In the genomic region with DNA sequence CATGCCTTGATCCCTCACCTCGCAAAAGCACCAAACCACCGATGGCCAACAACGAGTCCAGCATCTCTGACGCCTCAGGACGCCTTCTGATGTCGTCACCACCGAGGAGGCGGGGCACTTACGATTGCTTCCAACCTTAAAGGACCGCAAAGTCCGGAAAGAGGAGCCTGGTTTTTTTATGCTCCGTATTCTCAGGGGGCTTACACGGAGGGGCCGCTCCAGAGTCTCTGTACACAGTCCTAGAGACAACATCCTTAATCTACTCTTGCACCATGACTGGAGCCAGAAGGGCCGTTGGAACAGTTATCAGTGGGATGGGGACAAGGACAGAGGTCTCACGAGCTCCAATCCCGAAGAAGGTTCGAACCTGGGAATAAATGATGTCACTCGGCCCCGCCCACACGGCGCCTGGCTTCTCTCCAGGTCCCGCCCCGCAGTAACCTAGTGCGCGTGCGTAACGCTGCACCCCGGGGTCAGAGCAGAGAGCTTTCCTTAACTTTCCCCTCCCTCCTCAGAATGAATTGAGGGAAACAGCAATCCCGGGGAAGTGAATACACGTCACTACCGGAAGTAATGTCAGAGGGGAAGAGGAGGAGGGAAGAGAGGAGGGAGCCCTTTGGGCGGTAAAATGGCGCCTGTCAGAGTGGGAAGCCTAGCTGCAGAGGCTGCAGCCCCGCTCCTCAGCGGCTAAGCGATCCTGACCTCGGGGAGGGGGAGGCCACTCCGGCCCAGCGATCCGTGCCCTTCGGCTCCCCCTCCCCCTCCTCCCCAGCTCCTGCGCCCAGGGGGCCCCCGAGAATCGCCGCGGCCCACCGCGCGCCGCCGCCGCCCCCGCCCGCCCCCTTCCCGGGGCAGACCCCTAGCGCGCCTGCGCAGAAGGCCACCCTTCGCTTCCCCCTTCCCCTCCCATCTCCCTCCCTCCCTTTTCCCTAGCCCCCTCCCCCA, we compare ENCODE assay signal across 7 mouse cellular contexts. TPM values are rescaled to one million over a fixed set of nuclear protein-coding genes. Genes with fewer than 3 reads are reported as not detected.
DNase-seq lines count a peak whose midpoint lies in the region; ATAC-seq and TF ChIP-seq lines count a peak whose summit lies in the region.

No protein-coding gene starts in this region.

- no peak for TF ChIP-seq CTCF in intestine, postnatal 0 days (IDR thresholded peaks at IDR 0.05; ENCODE audit: low read depth)
- TF ChIP-seq CTCF in small intestine, adult 2 months (IDR thresholded peaks at IDR 0.05; ENCODE audit: extremely low read depth, insufficient read length, insufficient replicate concordance, low read depth, low read length) = no peak

- no peaks in the 10 kb centered on the region for H3K27me3 ChIP-seq in embryonic facial prominence, embryonic 10.5 days (replicated peaks; ENCODE audit: low read depth, poor library complexity, severe bottlenecking)
- H3K27me3 ChIP-seq in intestine, postnatal 0 days (replicated peaks; ENCODE audit: control insufficient read depth, insufficient read depth, low read length) = no peaks in the 10 kb centered on the region
- no peaks in the 10 kb centered on the region for H3K27me3 ChIP-seq in midbrain, embryonic 12.5 days
- H3K27me3 ChIP-seq in small intestine, adult 2 months (ENCODE audit: control insufficient read depth, insufficient read depth, low read length) = no peaks in the 10 kb centered on the region

- peak; percentile 99 for DNase-seq in adrenal gland, postnatal 10 days
- peak; percentile 100 for DNase-seq in embryonic facial prominence, embryonic 10.5 days (ENCODE audit: low spot score)
- DNase-seq in gonadal fat pad, adult 2 months (ENCODE audit: low read depth) = peak; percentile 93
- DNase-seq in left cerebral cortex, postnatal 4 days = peak; percentile 97

- H3K4me3 ChIP-seq in embryonic facial prominence, embryonic 10.5 days = peak overlapping the region; percentile 84
- peak overlapping the region; percentile 93 for H3K4me3 ChIP-seq in intestine, postnatal 0 days (ENCODE audit: low read depth, low read length)
- peak overlapping the region; percentile 100 for H3K4me3 ChIP-seq in midbrain, embryonic 12.5 days
- peak overlapping the region; percentile 87 for H3K4me3 ChIP-seq in small intestine, adult 2 months (ENCODE audit: low read depth, low read length)

- intact Hi-C loops in left cerebral cortex, postnatal 4 days (cut with DNase I) = loop anchor here (10.0 kb wide), 1 partner anchor 46 kb away; the partner anchor contains the start of gene Ybx2

- peaks cover 62% of the 10 kb centered on the region for H3K36me3 ChIP-seq in embryonic facial prominence, embryonic 10.5 days (replicated peaks)
- H3K36me3 ChIP-seq in intestine, postnatal 0 days (ENCODE audit: control insufficient read depth, insufficient read depth) = peaks cover 30% of the 10 kb centered on the region
- H3K36me3 ChIP-seq in midbrain, embryonic 12.5 days = peaks cover 46% of the 10 kb centered on the region
- H3K36me3 ChIP-seq in small intestine, adult 2 months (ENCODE audit: control insufficient read depth, insufficient read depth, low read length) = peaks cover 20% of the 10 kb centered on the region

- H3K4me2 ChIP-seq in intestine, postnatal 0 days (replicated peaks; ENCODE audit: low read depth) = peak overlapping the region; percentile 92
- peak overlapping the region; percentile 85 for H3K4me2 ChIP-seq in midbrain, embryonic 12.5 days (replicated peaks)

- peak overlapping the region; percentile 99 for H3K27ac ChIP-seq in embryonic facial prominence, embryonic 10.5 days (replicated peaks)
- peak overlapping the region; percentile 99 for H3K27ac ChIP-seq in intestine, postnatal 0 days (ENCODE audit: low read depth, low read length)
- peak overlapping the region; percentile 99 for H3K27ac ChIP-seq in midbrain, embryonic 12.5 days (replicated peaks)
- H3K27ac ChIP-seq in small intestine, adult 2 months (ENCODE audit: insufficient read depth, low read depth, low read length) = peak overlapping the region; percentile 93

- no peaks in the 10 kb centered on the region for H3K9me3 ChIP-seq in embryonic facial prominence, embryonic 10.5 days
- no peaks in the 10 kb centered on the region for H3K9me3 ChIP-seq in intestine, postnatal 0 days (ENCODE audit: control insufficient read depth)
- H3K9me3 ChIP-seq in midbrain, embryonic 12.5 days = no peaks in the 10 kb centered on the region

- TF ChIP-seq POLR2A in small intestine, adult 2 months (IDR thresholded peaks at IDR 0.05; ENCODE audit: low read depth, low read length) = peak; percentile 97

- peak overlapping the region; percentile 95 for H3K9ac ChIP-seq in intestine, postnatal 0 days (ENCODE audit: low read depth, low read length)
- H3K9ac ChIP-seq in midbrain, embryonic 12.5 days (replicated peaks) = peak overlapping the region; percentile 99

- H3K4me1 ChIP-seq in embryonic facial prominence, embryonic 10.5 days = peaks cover 32% of the 10 kb centered on the region
- no peaks in the 10 kb centered on the region for H3K4me1 ChIP-seq in intestine, postnatal 0 days (replicated peaks; ENCODE audit: control insufficient read depth, insufficient read depth, low read length)
- peaks cover 29% of the 10 kb centered on the region for H3K4me1 ChIP-seq in midbrain, embryonic 12.5 days
- H3K4me1 ChIP-seq in small intestine, adult 2 months (ENCODE audit: control insufficient read depth, insufficient read depth, insufficient read length, low read length) = peaks cover 8% of the 10 kb centered on the region; the same call in 1 of the 2 replicates

- WGBS in embryonic facial prominence, embryonic 10.5 days = under 1% methylated on average over 59 of the region's 60 CpGs
- WGBS in intestine, postnatal 0 days = under 1% methylated on average over 33 of the region's 60 CpGs
- 1% methylated on average over 38 of the region's 60 CpGs for WGBS in midbrain, embryonic 12.5 days
- WGBS in small intestine, adult 2 months = under 1% methylated on average over 42 of the region's 60 CpGs

- peak; percentile 94 for ATAC-seq in intestine, postnatal 0 days
- ATAC-seq in midbrain, embryonic 12.5 days (ENCODE audit: low FRiP score, low read depth) = peak; percentile 93

RNA-seq across cellular contexts. Expression of gene Ctdnep1, which starts 0.5 kb away (rescaled TPM):
- total RNA-seq in adrenal gland, postnatal 10 days (2021) = 100 to 1,000 TPM; 117 to 148 TPM
- 23.9 and 25.3 TPM in 2 replicates for polyA plus RNA-seq in embryonic facial prominence, embryonic 10.5 days (2016; fragmentation: Nextera tagmentation; extraction: Ambion mirVana)
- 94.3 and 108 TPM in 2 replicates for polyA plus RNA-seq in gonadal fat pad, adult 2 months (2012; rRNA removed)
- polyA plus RNA-seq in intestine, postnatal 0 days (2015; fragmentation: Nextera tagmentation; extraction: Ambion mirVana) = 23.2 and 24.1 TPM in 2 replicates
- 100 to 1,000 TPM in 1 of 2 experiments, 10 to 100 TPM in 1; 89.3 to 102 TPM for total RNA-seq in left cerebral cortex, postnatal 4 days (2021)
- 21.4 and 27.5 TPM in 2 replicates for polyA plus RNA-seq in midbrain, embryonic 12.5 days (2016; fragmentation: Nextera tagmentation; extraction: Ambion mirVana)
- polyA plus RNA-seq in small intestine, adult 2 months (2012; rRNA removed) = 59.7 and 116 TPM in 2 replicates

RNA-seq across cellular contexts. Expression of gene Elp5, which starts 1.8 kb away (rescaled TPM):
- total RNA-seq in adrenal gland, postnatal 10 days (2021) = 10 to 100 TPM; 66.8 to 71.4 TPM
- polyA plus RNA-seq in embryonic facial prominence, embryonic 10.5 days (2016; fragmentation: Nextera tagmentation; extraction: Ambion mirVana) = 157 and 161 TPM in 2 replicates
- 60.1 and 80.3 TPM in 2 replicates for polyA plus RNA-seq in gonadal fat pad, adult 2 months (2012; rRNA removed)
- polyA plus RNA-seq in intestine, postnatal 0 days (2015; fragmentation: Nextera tagmentation; extraction: Ambion mirVana) = 56.8 and 57.7 TPM in 2 replicates
- total RNA-seq in left cerebral cortex, postnatal 4 days (2021) = 100 to 1,000 TPM; 112 to 116 TPM
- 127 and 131 TPM in 2 replicates for polyA plus RNA-seq in midbrain, embryonic 12.5 days (2016; fragmentation: Nextera tagmentation; extraction: Ambion mirVana)
- polyA plus RNA-seq in small intestine, adult 2 months (2012; rRNA removed) = 24.4 and 37.8 TPM in 2 replicates

RNA-seq across cellular contexts. Expression of gene Gabarap, which starts 10.5 kb away (rescaled TPM):
- 100 to 1,000 TPM; 339 to 345 TPM for total RNA-seq in adrenal gland, postnatal 10 days (2021)
- 317 and 331 TPM in 2 replicates for polyA plus RNA-seq in embryonic facial prominence, embryonic 10.5 days (2016; fragmentation: Nextera tagmentation; extraction: Ambion mirVana)
- polyA plus RNA-seq in gonadal fat pad, adult 2 months (2012; rRNA removed) = 568 and 793 TPM in 2 replicates
- polyA plus RNA-seq in intestine, postnatal 0 days (2015; fragmentation: Nextera tagmentation; extraction: Ambion mirVana) = 1,065 and 1,136 TPM in 2 replicates
- total RNA-seq in left cerebral cortex, postnatal 4 days (2021) = 100 to 1,000 TPM; 303 to 307 TPM
- 552 and 567 TPM in 2 replicates for polyA plus RNA-seq in midbrain, embryonic 12.5 days (2016; fragmentation: Nextera tagmentation; extraction: Ambion mirVana)
- 211 and 564 TPM in 2 replicates for polyA plus RNA-seq in small intestine, adult 2 months (2012; rRNA removed)

RNA-seq across cellular contexts. Expression of gene Phf23, which starts 15.1 kb away (rescaled TPM):
- 10 to 100 TPM; 43.5 to 50.5 TPM for total RNA-seq in adrenal gland, postnatal 10 days (2021)
- polyA plus RNA-seq in embryonic facial prominence, embryonic 10.5 days (2016; fragmentation: Nextera tagmentation; extraction: Ambion mirVana) = 96.5 and 98.3 TPM in 2 replicates
- polyA plus RNA-seq in gonadal fat pad, adult 2 months (2012; rRNA removed) = 22.8 and 23.2 TPM in 2 replicates
- 32.6 and 37.7 TPM in 2 replicates for polyA plus RNA-seq in intestine, postnatal 0 days (2015; fragmentation: Nextera tagmentation; extraction: Ambion mirVana)
- 10 to 100 TPM; 46.2 to 48.7 TPM for total RNA-seq in left cerebral cortex, postnatal 4 days (2021)
- 89.4 and 96.5 TPM in 2 replicates for polyA plus RNA-seq in midbrain, embryonic 12.5 days (2016; fragmentation: Nextera tagmentation; extraction: Ambion mirVana)
- polyA plus RNA-seq in small intestine, adult 2 months (2012; rRNA removed) = 5.7 and 12.4 TPM in 2 replicates

RNA-seq across cellular contexts. Expression of gene Cldn7, which starts 15.9 kb away (rescaled TPM):
- 1 to 10 TPM in 1 of 2 experiments, under 1 TPM in 1; 0.70 to 1.2 TPM for total RNA-seq in adrenal gland, postnatal 10 days (2021)
- polyA plus RNA-seq in embryonic facial prominence, embryonic 10.5 days (2016; fragmentation: Nextera tagmentation; extraction: Ambion mirVana) = 56.3 and 56.4 TPM in 2 replicates
- 88.4 and 172 TPM in 2 replicates for polyA plus RNA-seq in gonadal fat pad, adult 2 months (2012; rRNA removed)
- 1,243 and 1,341 TPM in 2 replicates for polyA plus RNA-seq in intestine, postnatal 0 days (2015; fragmentation: Nextera tagmentation; extraction: Ambion mirVana)
- total RNA-seq in left cerebral cortex, postnatal 4 days (2021) = not detected
- 2.9 and 3.7 TPM in 2 replicates for polyA plus RNA-seq in midbrain, embryonic 12.5 days (2016; fragmentation: Nextera tagmentation; extraction: Ambion mirVana)
- polyA plus RNA-seq in small intestine, adult 2 months (2012; rRNA removed) = 521 and 1,844 TPM in 2 replicates

Comparison
In these comparisons a context has a peak if more than half of its experiments do, and no peak if none do; other contexts are left out.
1. Peak in every context shown above with its lines: DNase-seq, ATAC-seq, H3K4me3 ChIP-seq and H3K27ac ChIP-seq.